Mouse (Mus musculus) activated CD4-positive, CD25-positive, alpha-beta regulatory T cell, adult 4 months (primary cell): ENCODE data around the gene Sufu. TPM values are rescaled to one million over a fixed set of nuclear protein-coding genes. Genes with fewer than 3 reads are reported as not detected.

ENCODE experiments used
- ATAC-seq: one replicate; pipeline ENCODE4 v1.8.0; 2017
- polyA plus RNA-seq, 2 experiments: library from polyadenylated mRNA; unstranded; fragments of 100-300 nt; shearing (Covaris generic); gene quantifications; one replicate each; pipeline ENCODE4 v1.2.1; 2017

Sufu gene
- polyA plus RNA-seq, 2 experiments from 2014 or later = 9.4 to 12.2 TPM

DNA sequence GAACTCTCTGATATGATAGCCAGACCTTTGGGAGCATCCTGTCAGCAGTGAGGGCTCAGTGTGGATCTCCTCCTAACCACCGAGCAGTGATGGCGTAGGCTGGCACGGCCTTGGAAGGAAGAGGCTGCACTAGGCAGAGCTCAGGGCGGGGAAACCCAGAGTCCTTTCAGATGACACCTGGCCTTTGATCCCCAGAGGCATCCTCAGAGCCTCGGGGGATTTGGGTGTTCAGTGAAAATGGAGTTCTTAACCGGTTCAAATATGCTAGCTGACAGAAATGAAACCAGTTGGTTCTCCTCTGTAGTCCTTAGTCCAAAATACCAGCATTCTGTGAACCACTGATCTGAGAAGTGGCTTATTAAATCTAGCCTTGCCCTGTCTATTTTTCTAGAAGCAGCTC is 69.5 kb downstream of the Sufu start:
- peak; percentile 32 for ATAC-seq

DNA sequence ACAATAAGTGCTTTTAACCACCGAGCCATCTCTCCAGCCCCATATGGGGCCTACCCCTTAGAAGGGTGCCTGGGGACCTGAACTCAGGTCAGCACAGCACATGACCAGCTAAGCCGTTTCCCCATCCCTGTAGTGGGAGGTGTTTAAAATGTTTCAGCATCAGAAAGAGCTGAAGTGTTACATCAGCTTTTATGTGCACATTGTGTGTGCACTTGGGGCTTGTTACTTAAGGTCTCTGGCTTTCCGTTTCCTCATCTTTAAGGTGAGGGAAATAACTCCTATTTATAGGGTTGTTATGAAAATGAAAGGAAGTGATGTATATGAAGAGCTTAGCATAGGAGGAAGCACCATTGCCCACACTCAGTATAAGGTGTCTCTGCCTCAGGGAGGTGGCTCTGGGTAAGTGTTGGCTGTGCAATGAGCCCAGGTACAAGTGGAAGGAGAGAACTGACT is 70.4 kb downstream of the Sufu start:
- ATAC-seq = peak; percentile 70

DNA sequence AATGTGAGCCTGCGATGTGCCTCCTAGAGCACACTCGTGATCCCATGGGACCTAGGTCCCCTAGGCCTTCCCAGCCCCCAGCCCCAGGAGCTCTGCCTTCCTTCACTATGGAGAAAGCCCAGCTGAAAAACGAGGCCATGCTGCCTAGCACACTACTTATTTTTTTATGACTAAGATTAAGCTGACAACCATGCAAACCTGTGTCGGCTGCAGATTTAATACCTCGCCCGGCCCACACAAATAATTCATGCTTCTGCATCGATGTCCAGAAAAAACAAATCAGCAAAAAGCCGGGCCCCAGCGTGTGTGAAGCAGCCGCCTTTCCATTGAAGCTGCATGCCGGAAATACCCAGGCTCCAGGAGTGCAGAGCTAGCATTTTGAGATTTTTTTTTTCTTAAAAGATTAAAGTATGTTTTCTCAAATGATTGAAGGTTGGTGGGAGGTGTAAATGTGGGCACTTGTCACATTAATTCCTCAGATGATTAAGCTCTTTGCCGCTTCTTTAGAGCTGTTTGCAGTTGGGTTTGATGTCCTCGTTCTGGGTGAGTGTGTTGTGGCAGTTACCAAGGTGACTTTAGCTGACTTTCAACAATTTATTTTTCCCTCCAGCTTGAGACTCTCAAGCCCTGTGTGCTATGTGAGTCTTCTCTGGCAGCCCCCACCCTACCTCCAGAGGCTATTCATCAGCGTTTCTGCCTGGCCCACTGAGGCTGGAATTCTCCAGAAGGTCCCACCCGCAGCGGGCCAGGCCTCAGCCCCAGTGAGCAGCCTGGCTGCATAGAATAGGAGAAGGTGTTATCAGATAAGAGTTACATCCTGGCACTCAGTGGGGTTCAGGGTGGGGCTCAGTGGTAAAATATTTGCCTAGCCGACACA is 73.9 kb downstream of the Sufu start:
- peak; percentile 37 for ATAC-seq

DNA sequence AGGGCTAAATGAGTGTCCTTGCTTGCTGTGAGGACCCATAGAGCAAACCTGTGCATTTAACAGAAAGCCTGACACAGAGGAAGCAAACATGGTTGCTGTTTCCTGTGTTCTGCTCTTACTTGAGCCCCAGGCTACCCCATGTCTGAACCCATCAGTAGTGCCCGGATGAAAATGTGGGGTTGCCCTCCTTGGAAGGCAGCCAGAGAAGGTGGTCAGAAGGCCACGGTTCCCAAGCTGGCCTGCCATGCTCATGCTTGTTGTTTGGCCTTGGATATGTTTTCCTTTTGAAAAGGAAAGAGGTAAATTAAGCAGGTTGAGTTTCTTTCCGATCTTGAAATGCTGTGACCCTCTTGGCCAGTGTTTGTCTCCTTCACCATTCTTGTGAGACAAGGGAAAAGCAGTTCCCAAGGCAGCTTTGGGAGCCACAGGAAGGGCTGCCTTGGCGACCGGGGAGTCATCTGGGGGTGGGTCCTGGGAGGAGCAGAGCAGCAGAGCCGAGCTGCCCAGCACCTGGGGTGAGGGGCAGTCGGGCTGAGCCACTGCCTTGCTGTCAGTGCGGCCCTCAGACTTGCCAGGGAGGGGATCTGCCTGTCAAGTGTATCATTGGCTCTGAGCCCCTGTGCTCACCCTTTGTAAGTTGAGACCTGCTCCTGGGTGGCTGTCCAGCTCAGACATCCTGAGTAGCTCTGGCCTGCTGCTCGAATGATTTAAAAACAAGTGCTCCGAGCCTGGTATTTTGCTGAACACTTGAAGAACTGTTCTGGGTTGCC is 74.8 kb downstream of the Sufu start:
- peak; percentile 29 for ATAC-seq

DNA sequence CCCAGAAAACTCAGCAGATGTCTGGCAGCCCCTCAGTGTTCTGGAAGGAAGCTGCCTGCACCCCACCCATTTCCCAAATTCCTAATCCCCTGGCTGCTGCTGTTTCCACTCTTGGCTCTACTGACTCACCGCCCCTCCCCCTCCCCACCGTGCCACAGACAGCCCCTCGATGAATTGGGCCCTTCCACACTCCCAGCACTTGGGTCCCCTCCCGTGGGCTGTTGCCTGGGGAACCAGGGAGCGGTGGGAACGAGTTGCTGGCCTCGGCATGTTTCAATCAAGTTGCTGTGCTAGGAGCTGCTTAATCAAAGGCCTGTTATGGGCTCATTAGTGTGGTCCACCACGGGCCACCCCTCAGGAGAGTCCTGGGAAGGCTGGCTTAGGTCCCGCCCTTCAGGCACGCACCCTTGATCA is 80.7 kb downstream of the Sufu start:
- no peak for ATAC-seq

DNA sequence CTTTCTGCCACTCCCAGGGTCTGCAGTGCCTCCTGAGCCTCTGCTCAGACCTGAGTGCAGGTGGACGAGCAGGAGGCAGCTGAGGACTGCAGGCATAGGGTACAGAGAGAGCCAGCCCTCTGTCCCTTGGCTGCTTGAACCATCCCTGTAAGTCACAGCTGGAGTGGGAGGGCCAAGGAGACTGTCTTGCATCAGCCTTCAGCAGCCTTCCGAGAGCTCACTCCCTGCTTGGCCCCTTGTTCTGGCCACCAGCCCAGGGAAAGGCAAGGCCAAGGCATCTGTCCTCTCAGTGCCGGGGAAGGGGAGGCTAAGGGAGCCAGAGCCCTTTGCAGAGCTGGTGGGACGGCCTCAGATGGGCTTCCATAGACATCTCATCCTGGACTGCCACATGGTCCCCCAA is 81.5 kb downstream of the Sufu start:
- ATAC-seq = no peak

DNA sequence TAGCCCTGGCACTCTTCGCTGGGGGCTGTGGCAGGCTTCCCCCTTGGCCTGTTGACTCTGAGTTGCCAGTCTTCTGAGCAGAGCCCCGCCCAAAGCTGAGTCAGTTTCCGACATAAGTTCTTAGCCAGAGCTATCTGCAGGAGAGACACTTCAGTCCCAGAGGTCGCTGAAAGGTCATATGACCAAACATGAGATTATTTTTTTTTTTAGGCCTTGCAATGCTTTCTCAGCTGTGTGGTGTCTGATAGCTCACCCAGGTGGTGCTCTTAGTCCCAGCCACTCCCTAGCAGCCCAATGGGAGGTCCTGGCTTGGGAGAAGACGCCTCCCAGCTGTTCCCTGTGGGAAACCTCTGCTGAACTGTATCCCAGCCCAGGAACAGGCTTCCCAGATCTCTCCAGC is 82.1 kb downstream of the Sufu start:
- peak; percentile 92 for ATAC-seq

DNA sequence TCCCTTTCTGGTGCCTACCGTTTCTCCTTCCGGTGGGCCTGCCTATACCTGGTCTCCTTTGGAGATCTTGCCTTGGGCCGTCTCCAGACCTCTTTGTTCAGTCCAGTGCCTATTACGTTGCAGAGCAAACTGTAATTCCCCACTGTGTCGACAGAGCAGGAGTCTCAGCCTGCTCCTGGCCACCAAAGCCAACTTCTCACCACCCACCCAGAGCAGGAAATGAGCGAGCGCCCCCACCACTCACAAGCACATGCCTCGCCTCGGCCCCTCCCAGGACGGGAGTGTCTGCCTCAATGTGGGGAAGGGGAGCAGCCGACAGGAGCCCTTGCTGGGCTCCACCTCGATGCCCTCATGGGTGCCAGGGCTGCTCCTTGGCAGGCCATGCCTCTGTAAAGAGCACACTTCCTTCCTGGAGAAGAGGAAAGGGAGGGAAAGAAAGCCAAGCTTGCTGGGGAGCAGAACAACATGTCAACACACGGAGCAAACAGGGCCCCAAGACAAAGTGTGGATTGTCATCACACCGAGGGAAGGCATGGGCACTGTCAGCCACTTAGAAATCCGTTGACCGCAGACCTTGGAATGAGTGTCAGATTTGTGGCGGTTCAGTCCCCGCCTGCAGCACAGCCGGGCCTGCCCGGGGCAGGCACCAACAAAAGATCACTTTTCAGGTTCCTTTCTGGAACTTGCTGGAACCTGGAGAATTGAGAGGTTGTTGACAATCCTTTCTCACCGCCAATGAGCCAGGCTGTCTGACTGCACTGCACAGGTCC is 82.8 kb downstream of the Sufu start:
- ATAC-seq = peak; percentile 24

DNA sequence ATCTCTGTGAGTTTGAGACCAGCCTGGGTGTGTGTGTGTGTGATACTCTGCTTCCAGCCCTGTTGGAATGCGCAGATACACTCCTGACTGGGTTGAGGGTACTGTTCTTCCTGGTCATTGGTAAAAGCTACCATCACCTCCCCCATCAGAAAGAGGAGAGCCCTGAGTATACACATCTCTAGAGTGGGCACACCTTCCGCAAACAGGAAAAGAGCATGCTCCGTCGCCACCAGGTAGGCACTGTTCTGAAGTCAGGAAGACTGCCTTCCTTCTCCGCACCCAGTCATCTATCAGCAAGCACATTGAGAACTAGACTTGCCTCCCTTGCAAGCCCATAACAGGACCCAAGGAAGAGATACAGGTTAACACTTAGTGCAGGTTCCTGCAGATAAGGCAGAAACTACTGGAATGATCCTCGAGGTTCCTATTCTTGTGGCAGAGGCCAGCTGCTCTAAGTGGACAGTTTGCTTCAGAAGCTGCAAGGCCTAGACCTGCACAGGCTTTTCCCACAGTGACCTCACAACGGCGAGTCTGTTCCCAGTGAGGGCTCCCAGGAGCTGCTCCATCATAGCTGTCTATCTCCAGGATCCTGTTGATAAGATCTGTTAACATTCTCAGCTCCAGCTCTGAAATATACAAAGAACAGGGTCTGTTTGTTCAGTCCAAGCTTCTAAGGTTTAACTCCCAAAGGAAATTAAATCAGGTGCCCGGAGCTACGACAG is 84.1 kb downstream of the Sufu start:
- ATAC-seq = no peak

DNA sequence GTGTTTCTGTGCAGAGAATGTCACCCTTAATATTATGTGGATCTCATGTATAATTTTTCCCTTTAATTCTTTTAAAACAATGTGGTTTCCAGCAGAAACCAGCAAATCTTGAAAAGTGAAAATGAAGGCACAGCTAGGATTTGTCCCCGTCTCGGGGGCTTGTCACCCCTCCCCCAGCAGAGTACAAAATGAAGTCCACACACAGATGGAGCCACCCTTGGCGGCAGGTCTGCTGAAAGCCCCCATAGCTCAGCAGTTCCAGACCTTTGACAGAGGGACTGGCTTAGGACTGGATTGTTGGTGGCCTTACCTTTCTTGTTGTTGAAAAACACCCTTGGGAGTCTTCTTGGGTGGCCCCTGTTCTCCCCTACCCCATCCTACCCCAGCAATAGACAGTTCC is 84.7 kb downstream of the Sufu start:
- ATAC-seq = no peak

DNA sequence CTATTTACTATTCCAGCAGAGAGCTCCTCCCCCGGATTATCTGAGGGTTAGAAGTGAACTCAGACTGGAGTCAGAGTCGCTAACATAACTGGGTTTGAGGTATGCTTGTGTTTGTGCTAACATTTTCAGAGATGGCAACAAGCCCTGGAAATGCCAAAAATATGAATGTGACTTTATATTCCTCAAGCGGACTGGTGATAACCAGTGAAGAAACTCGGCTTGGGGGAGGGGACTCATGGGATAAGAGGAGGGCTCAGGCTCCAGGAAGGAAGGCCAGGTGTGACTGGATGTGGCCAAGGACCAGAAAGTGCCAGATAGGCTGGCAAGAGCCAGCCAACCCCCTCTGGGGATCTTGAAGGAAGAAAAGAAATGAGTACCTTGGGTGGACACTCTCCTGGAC is 85.1 kb downstream of the Sufu start:
- ATAC-seq = no peak

DNA sequence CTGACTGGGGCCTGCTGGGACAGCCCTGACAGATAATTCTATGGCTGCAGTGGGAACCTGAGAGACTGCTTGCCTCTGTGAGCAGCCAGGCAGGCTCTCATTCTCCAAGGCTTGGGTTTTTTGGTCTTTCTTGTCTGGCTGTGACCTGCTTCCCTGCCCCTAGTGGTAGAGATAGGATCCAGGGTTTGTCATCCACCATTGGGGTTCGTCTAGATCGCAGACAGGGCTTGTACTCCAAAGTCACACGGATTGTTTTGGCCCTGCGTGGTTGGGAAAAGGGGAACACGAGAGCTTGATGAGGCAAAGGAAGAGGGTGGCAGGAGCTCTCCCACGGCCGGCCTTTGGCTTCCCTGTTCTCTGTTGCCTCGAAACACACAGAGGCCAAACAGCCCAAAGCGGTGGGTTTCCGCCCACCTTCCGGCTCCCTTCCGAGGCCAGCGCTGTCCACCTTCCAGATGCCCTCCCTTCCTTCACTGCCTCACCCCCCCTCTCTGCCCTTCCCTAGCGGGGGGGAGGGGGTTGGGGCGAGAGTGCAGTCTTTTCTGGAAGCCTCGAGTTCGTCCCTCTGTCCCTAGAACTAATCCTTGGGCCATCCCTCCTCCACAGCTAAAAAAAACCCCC is 86.3 kb downstream of the Sufu start:
- ATAC-seq = no peak

DNA sequence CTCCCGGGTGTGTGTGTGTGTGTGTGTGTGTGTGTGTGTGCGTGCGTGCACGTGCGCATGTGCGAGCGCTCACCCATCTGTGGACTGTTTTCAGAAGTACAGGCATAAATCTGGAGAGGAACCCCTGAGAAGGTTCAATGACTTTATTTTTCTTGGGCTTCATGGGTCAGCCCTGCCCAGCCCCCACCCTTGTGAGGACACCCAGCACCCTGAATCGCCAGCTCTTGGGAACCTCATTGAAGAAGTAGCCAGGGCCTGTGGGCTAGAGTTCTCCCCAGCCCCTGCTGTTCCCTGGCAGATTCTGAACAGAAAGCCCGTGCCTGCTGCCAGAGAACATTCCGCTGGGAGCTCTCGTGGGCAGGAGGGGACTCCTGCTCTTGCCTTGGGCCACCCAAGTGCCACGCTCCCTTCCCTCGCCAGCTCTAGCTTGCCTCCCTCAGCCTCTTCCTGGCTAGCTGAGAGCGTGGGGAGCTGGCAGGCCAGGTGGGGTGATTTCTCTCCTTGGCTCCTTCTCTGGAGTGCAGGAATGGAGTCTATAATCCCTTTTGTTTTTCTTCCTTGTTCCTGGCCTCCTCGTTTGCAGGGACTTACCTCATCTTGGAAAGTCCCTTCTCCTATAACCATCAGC is 87.1 kb downstream of the Sufu start:
- ATAC-seq = no peak

DNA sequence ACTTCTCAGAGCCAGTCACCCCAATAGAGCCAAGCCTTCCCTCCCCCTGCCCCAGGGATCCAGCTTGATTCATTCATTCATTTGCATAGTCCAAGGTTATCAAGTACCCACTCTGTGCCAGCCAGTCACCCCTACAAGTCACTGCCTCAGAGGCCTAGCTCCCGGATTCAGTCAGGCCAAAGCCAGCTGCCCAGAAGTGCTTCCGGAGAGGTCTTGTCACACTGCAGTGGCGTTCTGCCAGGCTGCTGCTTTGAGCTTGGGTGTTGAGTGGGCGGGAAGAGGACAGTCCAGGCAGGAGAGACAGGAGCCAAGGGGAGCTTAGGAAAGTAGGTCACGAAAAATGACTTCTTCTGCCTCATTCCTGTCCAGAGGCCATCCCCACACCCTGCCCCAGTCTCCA is 87.8 kb downstream of the Sufu start:
- no peak for ATAC-seq

DNA sequence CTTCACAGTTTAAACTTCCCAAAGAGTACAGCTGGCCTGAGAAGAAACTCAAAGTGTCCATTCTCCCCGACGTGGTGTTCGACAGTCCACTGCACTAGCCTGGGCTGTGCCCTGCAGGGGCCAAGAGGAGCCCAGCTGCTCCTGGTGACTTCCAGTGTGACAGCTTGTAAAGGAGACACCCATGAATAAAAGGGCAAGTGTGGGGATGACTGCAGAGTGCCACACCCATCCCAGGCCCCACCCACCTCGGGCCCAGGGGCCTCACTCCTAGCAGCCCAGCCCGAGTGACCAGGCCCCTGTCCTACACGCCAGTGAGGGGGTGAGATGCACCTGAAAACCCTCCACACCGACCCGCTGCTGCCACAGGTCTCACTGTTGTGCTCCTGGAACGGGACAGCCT is 89.2 kb downstream of the Sufu start:
- no peak for ATAC-seq

DNA sequence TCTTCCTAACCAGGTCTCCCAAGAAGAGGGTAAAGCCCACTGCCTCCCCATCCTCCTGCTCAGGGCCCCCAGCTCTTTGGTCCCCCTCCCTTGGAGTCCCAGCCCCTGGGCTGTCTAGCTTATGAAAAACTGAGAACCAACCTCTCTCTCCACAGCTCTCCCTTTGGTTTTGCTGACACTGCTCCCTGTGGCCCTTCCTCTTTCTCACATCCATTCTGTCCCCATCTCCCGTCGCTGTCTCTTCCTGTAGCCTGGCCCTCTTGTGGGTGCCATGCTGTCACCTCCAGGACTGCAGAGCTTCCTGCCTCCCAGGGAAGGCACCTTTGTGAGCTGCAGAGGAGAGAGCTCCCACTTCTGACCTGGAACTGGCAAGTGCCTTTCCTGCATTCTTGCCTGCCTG is 90.0 kb downstream of the Sufu start:
- ATAC-seq = no peak

DNA sequence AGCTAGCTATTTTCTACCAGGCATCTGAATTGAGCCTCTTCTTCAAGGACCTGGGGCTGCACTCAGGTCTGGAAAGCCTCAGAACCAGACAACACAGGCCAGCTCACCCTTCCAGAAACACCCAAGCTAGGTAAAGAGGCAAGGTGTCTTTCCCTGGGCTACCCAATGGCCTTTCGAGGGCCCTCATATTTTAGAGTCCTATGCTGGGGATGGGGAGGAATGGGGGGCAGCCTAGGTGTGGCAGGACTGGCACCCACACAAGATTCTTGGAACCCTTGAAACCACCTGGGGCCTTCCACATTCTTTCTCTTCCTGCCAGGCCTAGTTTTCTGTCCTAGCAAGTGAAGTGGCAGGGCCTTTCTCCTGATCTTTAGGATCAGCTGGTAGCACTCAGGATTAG is 92.8 kb downstream of the Sufu start:
- no peak for ATAC-seq

DNA sequence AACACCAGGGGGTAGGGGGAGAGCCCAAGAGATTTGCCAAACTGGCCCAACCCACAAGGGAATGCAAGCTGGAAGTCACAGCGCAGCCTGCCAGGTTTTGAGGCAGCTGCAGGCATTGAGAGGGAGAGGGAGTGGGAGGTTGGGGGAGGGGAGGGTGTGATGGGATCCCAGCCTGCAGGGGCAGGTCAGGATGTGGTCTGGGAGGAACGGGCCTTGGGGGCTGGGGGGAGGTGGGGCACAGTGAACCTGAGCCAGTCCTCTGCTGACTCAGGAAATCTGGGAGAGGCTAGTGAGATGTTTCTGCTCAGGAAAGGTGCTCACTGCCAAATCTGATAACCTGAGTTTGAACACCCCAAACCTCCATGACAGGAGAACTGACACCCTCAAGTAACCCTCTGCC is 93.9 kb downstream of the Sufu start:
- ATAC-seq = no peak

DNA sequence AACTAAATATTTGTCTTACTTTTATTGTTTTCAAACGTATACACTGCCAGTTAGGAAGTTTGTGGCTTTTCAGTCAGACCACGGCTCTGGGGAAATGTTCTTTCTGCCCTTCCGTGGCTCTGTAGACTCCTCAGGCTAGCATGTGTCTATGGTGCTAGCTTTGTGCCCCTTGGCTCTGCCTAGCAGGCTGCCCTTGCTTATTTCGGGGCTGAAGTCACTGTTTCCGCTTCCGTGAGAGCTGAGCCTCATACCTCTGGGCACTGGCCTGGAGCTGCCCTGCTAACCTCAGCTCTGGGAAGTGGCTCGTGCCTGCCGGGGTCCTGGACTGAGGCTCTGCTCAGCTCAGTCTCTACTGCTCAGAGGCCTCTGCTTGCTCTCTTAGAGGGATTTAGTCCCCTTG is 98.4 kb downstream of the Sufu start:
- ATAC-seq = no peak

DNA sequence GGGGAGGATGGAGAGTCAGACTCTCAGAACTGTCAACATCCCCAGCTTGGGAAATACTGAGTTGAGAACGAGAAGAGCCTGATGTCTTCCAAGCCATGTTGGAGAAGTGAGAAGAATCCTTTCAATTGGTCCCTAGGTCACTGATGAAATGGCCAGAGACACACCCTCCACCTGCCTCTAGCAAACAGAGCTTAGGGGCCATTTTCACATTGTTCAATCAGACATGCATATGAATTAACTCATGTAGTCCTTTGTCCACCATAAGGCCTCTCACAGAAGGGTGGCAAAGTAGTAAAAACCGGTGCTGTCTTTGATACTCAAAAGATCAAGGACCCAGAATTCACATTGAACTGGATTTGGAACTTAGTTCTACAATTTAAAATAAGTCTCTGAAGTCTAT is 100.5 kb downstream of the Sufu start:
- no peak for ATAC-seq

DNA sequence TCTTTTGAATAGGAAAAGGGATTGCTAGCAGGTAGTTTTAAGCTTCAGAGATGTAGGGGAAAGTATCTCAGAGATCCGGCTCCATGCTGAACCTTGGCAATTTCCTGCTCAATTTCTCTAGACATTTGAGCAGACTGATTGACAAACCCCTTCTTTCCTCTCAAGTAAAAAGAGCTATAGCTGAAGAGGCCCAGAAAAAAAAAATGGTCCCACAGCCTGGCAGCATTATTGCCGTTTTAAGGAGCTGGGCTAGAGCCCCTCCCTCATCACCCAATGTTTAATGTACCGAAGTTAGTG is 102.8 kb downstream of the Sufu start:
- ATAC-seq = no peak
